Mouse (Mus musculus): ENCODE data around the gene Ipo9. TPM values are rescaled to one million over a fixed set of nuclear protein-coding genes. Genes with fewer than 3 reads are reported as not detected.
A peak's percentile ranks its signal among the peaks of the same experiment; 100 is the strongest.

Gene Ipo9
- total RNA-seq (2021) = 10 to 100 TPM; 30.6 to 33.2 TPM

DNA sequence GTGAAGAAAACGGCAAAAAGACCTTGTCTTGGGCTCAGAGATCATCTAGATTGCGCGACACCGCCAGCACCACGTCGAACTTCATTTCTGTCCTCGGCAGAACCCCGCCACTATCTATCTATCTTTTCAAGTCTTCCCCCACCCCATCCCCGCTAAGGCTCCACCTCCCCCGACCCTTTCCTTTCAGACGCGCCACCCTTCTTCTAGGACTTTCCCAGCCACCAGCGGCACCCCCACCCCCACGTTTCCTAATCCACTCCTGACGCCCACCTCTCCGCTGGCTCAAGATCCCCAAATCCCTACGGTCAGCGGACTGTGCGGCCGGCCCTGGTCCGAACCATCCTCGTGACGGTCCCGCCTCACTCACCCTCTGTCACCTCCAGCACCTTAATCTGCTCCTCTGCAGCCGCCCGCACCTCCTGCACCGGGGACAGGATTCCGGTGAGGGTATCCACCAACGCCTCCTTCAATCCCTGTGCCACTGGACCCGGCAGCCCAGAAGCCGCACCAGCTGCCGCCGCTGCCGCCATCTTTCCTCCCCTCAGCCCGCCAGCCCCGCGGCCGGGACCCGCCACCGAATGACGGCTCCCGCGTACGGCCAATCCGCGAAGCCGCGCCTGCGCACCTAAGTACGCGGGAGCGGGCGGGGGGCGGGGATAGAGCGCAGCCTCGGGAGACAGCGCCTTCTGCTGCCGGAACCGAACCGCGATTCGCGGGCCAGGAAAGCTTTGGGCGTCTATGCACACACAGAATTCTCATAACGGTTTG is at the start of gene Ipo9:
Ipo9 (minus strand) TSS at position 599 of the 768 bp plus-strand sequence.
- intact Hi-C loops (cut with DNase I) = loop anchor here (2.0 to 5.0 kb wide), 2 partner anchors 19 to 38 kb away; no protein-coding TSS in a partner anchor
- peak; percentile 92 to 94 for DNase-seq

DNA sequence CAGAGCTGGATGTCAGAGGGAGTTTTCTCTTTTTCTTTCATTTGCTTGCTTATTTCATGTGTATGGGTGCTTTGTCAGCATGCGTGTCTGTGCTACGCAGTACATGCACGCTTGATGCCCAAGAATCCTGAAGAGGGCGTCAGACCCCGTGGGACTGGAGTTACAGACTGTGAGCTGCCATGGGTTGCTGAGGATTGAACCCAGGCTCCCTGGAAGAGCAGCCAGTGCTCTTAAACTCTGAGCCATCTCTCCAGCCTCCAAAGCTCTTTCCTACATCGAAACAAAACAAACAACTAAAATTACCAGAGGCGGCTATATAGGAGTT is 45.2 kb upstream of the Ipo9 start:
- intact Hi-C loops (cut with DNase I) = no loop called here
- no peak for DNase-seq

DNA sequence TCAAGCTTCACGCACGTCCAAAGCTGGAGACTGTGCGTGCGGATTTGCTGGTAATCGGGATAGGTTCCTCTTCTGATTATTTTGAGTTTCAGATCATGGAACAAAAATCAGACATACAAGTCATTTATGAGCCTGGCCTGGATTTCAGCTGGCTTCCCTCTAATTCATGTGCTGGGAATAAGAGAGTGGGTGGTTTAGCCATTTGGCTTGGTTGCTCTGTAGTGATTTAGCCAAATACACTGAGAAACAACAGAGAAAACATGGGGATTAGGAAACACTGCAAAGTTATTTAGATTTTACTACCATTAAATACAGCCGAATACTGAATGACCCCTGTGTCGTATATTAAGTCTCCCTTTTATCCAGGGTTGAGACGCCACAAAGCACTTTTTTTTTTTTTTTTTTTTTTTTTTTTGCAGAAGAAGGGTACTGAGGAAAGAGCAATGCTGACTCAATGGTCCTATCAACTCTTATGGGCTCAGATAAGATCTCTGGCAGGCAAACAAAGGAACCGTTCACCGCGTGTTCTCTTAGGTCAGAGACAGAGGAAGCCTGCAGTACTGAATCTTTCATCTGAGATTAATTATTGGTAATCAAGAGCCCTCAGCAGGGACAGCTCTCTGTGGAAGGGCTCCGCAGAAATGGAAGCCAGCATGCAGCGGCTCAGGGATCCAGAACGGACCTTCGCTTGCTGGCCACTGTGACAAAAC is 44.7 kb upstream of the Ipo9 start:
- intact Hi-C loops (cut with DNase I) = no loop called here
- DNase-seq = no peak

DNA sequence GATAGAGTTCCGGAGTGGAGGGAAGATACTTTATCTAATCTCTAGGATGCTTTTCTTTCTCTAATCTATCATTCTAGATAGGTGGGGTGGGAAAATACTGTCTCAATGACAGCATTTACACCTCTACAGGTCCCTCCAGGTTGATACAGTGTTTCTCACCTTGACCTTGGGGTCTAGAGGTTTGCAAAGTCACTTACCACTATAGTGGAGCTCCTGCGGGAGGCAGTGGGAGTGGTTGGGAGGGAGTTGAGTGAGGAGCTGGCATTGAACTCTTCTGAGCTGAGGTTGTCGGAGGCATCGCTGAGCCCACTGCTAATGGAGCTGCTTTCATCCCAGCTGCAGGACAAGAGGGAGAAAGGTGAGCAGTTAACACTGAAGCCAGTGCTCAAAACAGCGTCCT is 42.2 kb upstream of the Ipo9 start:
- no peak for DNase-seq
- intact Hi-C loops (cut with DNase I) = no loop called here

DNA sequence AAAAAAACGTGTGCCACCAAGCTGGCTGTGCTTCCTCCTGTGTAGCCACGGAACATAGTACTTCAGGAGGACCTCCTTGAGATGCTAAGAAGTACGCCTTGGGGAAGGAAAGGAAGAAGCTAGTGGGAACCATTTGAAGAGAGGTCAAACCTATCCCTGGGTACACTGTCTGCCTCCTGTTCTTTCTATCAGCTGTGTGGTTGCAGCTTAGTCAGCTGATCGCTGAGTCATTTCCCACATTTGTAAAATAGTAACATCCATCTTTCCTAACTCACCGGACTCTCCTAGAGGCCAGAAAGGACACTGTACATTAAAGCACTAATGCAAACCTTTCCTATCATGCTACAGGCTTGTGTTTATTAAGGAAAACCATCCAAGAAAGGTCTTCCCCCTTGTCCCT is 41.4 kb upstream of the Ipo9 start:
- DNase-seq = no peak
- intact Hi-C loops (cut with DNase I) = no loop called here

DNA sequence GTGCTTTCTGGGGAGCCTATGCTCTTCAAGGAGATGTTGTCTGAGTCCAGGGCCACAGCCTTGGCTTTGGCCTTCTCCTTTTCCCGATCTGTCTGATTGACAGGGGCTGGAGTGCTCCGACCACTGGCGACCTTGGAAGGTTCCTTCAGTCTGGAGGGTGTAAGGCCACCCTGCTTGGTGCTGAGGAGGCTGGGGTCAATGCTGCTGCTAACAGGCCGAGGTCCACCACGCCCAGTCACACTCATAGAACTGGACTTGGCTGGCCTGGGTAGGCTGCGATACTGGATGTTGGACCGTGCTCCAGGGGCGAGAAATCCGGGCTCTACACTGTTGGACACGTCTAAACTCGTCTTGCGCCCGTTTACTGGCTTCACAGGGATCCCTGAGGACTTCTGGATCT is 40.2 kb upstream of the Ipo9 start:
- intact Hi-C loops (cut with DNase I) = no loop called here

DNA sequence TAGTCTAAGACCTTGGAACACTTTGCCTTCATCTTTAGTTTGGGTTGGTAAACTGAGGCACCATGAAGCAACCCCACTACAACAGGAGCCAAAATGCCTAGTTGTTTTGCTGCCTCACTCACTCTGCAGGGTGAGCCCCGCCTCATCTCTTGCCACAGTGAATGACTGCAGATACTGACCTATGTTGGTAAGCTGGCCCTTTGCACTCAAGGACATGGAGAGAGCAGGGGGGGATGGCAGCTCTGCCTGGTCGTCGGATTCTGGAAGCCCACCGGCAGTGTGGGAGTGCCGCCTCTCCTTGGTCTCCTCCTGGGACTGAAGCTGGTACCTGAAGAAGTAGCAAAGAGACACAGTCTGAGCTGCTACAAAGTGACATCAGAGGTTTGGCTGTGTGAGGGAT is 37.2 kb upstream of the Ipo9 start:
- no peak for DNase-seq
- intact Hi-C loops (cut with DNase I) = no loop called here

More for the DNA sequence above, 40.2 kb upstream of the Ipo9 start:
- DNase-seq = no peak

DNA sequence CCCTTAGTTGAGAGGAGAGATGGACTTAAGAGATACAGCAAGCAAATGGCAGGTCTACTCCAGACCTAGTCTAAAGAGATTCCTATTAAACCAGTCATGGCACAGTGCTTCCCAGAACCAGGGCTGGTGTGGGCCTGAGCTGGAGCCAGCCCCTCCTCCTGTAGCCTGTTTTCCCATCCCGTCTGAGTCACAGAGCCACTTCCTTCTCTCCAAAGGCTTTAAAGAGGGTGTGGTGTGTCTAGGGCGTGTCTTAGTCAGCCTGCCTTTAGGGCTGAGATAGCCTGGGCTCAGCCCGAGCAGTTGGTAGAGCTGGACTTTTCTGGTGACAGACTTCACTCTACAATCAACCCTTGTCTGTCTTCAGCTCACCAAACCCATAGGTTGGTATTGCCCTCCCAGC is 36.6 kb upstream of the Ipo9 start:
- intact Hi-C loops (cut with DNase I) = no loop called here
- DNase-seq = peak in 1 of 2 experiments; percentile 44

DNA sequence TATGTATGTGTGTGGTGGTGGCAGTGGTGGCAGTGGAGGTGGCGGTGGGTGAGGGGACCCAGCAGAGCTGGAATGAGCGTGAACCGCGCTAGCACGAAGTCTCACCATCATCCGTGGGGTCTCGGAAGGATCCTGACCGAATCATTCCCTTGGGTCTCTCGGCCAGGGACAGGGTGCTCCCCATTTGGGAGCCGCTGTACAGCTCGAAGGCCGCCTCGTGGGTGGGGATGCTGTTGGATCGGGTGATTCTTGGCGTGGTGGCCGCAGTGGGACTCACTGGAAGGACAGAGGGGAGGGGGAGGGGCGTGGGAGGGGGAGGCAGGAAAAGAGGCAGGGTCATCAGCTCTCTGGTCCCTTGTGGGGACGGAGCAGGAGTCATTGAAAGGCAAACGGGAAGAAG is 35.4 kb upstream of the Ipo9 start:
- no peak for DNase-seq
- intact Hi-C loops (cut with DNase I) = no loop called here

DNA sequence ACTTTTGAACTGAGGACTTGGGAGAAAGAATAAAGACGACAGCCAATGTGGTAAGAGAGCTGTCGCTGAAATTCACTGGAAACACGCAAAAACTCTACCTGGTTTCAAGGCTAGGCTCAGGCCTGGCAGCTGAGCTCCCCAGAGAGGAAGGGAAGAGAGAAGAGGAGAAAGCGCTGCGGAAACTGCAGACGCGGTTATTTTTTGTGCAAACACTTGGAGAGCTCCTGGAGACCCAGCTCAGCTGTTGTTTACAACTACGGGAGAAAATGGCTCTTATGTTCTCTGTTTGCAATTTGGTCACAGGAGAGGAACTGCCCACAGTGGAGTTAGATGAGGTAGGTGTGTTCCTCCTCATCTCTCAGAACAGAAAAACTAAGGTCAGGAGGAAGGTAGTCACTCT is 32.4 kb upstream of the Ipo9 start:
- intact Hi-C loops (cut with DNase I) = loop anchor here (5.0 kb wide), 1 partner anchor 130 kb away; no protein-coding TSS in a partner anchor
- DNase-seq = no peak

DNA sequence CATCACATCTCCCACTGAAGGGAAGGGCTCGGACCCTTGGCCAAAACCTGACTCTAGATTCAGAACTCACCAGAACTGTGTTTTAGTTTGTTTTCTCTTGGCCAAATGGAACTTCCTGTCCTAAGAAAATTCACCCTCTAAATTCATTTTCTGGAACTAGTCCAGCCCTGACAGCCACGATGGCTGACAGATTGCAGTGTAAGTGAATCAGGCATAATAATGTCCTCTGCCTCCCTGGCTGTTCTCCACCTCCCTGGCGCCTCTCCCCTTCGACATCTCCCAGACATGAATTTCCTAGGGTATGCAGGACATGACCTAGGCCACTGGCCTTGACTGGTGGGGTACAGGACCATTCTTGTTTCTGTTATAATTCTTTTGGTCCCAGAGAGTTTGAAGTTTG is 32.0 kb upstream of the Ipo9 start:
- peak in 1 of 2 experiments; percentile 53 for DNase-seq
- intact Hi-C loops (cut with DNase I) = loop anchor here (5.0 kb wide), 1 partner anchor 130 kb away; no protein-coding TSS in a partner anchor

DNA sequence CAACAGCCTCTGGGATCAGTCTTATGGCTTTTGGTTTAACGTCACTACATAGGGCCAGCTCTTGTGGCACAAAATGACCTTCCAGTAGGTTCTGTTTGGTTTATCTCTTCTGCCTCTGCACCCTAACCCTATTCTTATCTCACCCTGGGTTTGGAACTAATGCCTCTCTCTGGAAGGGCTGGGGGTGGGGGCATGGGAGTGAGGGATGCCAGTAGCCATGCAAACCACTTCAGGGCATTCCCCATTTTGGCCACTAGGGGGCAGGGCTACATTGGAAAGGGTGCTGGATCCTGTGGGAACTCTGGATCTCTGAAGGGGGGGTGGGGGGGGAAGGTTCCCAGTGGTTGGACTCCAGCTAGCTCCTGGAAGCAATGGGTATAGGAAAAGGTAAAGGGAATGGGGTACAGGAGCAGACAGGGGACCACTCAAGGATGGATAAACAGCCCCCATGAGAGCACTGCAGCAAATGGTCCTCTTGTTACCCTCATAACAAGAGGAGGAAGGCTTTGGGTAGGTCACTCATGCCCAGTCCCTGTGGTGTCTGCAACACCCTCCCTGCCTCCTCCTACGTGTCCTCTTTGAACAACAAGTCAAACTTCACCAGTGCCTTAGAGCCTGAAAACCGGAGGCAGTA is 30.9 kb upstream of the Ipo9 start:
- peak; percentile 79 to 84 for DNase-seq
- intact Hi-C loops (cut with DNase I) = loop anchor here (1.0 to 5.0 kb wide), 3 partner anchors 79 to 238 kb away; no protein-coding TSS in a partner anchor

DNA sequence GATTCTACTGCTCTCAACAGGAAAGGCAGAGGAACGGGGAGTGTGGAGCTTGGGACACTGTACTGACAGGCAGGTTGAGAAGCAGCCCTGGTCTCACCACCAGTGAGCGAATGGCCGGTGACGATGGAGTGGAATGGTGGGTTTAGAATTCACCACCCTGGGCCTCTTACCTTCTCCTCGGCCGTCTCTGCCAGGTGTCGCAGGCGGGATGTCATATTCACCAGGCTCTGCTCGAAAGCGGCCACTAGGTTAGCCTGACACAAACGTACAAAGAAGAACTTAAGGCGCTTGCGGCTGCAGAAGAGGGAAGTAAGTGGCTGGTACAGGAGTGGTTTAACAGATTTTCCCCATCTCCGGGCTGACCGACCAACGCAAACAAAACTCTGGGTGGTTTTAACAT is 30.2 kb upstream of the Ipo9 start:
- intact Hi-C loops (cut with DNase I) = loop anchor here (1.0 to 5.0 kb wide), 2 partner anchors 132 to 210 kb away; no protein-coding TSS in a partner anchor

DNA sequence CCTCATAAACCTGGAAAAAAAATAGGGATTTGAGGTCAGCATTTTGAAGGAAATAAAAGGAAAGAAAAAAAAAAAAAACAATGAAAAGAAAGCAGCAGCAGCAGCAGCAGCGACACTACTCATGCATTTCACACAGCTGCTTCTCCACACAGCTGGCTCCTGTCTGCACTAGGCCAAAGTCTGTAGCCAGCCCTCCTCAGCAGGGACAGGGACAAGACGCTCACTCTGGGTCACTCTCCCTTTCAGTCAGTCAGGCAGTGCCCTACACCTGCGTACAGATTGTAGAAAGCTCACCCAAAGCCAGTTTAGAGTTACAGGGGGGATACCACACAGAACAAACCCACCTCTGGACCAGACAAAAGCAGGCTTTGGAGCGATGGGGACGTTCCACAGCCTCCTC is 27.6 kb upstream of the Ipo9 start:
- DNase-seq = no peak
- intact Hi-C loops (cut with DNase I) = no loop called here

More for the DNA sequence above, 30.2 kb upstream of the Ipo9 start:
- DNase-seq = no peak

DNA sequence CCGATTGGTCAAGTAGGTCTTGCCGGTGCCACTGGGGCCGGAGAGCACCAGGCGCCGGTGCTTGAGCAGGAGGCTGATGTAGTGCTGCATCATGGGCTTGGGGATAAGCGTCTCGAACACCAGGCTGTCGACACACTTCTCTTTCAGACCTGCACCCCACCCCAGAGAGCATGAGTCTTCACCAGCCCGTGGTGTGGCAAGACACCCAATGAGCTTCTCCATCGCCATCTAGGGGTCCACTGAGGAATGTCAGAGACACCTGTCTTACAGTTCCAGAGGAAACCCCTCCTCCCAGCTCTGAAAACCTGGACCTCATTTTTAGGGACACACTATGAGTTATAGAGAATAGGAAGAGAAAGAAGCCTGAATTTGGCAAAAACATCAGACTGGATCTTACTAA is 22.0 kb upstream of the Ipo9 start:
- no peak for DNase-seq
- intact Hi-C loops (cut with DNase I) = loop anchor here (5.0 kb wide), 1 partner anchor 275 kb away; no protein-coding TSS in a partner anchor

DNA sequence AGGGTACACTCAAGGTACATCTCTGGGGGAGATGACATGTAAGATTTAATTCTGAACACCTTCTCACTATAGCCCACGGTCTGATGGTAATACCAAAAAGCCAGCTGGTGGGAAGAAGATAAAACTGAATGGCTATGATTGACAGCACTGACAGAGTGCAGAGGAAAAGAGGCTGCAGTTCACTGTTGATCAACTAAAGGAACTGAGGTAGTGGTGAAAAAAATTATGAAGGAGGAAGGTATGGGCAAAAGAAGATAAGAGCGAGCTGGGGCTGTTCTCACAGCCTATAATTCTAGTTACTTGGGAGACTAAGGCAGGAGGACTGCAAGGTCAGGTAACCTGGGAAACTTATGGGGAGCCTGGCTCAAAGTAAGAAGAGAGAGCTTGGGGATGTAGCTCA is 21.1 kb upstream of the Ipo9 start:
- DNase-seq = no peak
- intact Hi-C loops (cut with DNase I) = loop anchor here (5.0 kb wide), 1 partner anchor 274 kb away; no protein-coding TSS in a partner anchor

DNA sequence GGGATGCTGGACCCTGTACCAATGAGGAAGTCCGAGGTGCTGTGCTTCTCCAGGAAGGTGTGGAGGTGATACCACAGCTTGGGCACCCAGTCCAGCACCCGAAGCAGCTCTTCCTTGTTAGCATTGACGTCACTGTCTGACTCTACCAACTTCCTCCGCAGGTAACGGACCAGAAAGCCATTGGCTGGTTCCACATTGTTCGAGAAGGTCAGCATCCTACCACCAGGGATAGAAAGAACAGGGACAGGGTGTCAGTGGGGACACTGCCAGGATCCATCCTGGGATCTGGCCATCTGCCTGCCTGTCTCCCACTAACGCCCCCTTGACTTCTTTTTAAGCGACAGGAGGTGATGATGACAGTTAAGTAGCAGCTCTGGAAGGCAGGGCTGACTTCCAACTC is 19.6 kb upstream of the Ipo9 start:
- intact Hi-C loops (cut with DNase I) = loop anchor here (5.0 kb wide), 1 partner anchor 273 kb away; no protein-coding TSS in a partner anchor
- DNase-seq = no peak

DNA sequence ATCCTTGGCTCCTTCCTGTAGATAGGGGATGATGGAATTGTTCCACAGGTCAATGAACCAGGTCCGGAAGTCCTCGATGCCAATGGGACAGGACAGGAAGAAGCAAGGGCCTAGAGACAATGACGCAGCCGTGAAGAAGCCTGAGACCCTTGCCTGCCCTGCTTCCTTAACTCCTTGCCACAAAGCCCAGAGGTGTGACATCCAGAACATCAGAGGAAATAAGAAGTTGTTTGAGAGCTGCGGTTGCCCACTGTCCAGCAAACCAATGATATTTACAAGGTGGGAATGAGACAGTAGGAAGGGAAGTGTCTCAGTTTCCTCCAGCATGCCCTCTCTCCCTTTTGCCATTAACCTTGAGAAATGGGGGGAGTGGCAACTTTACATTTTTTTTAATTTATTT is 18.6 kb upstream of the Ipo9 start:
- DNase-seq = no peak
- intact Hi-C loops (cut with DNase I) = no loop called here

DNA sequence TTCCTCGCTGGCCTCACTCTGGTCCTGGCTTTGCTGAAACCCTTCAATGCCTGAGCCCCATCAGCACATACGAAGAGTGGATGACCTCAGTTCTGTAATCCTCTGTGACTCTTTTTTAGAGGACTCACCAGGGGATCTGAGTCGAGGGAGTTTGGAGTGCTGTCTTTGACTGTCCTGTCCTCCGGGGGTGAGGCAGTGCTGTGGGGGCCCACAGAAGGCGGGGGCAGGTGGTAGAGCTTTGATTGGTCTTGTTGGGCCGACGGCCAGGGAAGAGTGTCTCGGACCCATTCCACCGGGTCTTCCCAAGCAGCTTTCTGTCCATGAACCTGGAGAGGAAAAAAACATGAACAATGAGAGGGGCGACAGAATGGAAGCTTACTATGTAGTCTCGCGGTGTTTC is 13.2 kb upstream of the Ipo9 start:
- no peak for DNase-seq
- intact Hi-C loops (cut with DNase I) = no loop called here

DNA sequence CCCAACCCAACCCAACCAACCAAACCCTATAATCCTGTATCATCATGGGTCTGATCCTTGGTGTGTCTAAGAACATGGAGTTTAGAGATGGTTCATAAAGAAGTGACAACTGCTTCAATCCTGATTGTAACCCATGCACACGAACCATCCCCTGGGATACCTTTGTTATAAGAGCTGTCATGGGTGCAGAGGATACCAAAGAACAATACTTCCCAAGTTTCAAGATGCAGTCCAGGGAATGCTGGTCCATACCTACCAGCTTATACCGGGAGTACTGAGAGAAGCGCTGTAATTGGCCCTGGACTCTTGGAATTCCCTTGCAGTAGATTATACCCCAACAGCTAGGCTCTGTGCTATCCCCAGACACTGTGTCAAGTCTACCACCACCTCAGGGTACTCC is 11.6 kb upstream of the Ipo9 start:
- intact Hi-C loops (cut with DNase I) = no loop called here

DNA sequence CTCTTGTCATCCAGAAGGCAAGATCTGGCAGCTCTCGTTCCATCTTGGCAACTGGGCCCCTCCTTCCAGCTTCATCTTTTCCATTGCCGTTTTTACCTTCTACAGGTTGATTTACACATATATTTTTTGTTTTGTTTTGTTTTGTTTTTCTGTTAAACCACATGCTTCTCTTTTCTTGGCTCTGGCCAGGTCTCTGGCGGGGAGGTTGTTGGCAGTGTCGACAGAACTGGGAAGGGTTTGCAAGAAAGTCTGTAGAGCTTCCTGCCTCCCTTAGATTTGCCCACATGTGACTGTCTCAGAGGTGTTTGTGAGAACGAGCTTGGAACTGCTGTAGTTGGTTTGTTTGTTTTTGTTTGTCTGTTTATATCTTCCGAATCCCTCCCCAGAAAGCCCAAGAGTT is 10.7 kb upstream of the Ipo9 start:
- intact Hi-C loops (cut with DNase I) = no loop called here
- no peak for DNase-seq

More for the DNA sequence above, 11.6 kb upstream of the Ipo9 start:
- no peak for DNase-seq

Measured in heart, postnatal 36 days (tissue).